Mouse (Mus musculus): ENCODE results near the gene Akr1a1. TPM values are rescaled to one million over a fixed set of nuclear protein-coding genes. Genes with fewer than 3 reads are reported as not detected.

The Akr1a1 gene
- total RNA-seq, 4 experiments from 2014 or later, result 403 to 423 (median 409) TPM

GRCm38 (mm10) chr4:116659474-116659873, 8.0 kb upstream of the Akr1a1 start:
- DNase-seq (ENCODE audit: low spot score in 2 of 2), result no peak

GRCm38 (mm10) chr4:116657971-116658370, 6.5 kb upstream of the Akr1a1 start:
- no peak for DNase-seq (ENCODE audit: low spot score in 2 of 2)

- no peak for DNase-seq (ENCODE audit: low spot score in 2 of 2)
These were observed 4.2 kb upstream of the Akr1a1 start for GRCm38 (mm10) chr4:116655658-116656057.

DNA sequence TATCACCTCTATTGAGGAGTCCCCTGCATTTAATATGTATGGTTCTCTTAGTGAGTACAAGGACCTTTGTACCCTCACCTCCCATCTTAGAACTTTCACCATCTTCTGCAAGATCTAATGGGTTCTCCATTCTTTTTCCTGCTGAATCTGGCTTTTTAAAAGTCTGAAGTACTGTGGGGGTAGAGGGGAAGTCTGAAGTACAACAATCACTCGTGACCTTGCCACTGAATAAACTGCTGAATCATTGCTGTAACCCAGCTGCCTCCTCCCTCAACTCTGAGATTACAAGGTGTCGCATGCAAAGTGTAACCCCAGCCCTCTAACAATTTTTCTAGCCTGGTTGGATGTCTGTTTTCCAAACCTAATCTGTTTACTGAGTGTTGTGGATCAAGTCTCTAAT, 3.6 kb upstream of the Akr1a1 start:
- DNase-seq (ENCODE audit: low spot score in 2 of 2), result no peak

GRCm38 (mm10) chr4:116653228-116653627, 1.7 kb upstream of the Akr1a1 start:
- DNase-seq (ENCODE audit: low spot score in 2 of 2), result no peak

GRCm38 (mm10) chr4:116651797-116652135, 286 bp upstream of the Akr1a1 start:
- DNase-seq (ENCODE audit: low spot score in 2 of 2), result no peak

DNA sequence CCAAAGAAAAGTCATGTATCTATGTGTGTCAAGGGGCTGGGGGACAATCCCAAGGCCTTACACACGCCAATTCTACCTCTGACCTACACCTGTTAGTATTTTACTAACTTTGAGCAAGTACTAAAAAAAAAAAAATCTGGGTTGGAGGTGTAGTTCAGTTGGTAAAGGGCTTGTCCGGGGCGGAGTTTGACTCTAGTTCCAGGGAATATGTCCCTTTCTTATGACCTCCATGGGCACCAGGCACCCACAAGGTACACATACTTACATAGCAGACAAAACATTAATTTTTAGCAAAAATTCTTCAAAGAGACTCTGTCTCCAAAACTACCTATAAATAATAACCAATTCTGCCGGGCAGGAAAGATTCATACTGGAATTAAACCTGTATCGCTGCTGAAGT, 1.1 kb downstream of the Akr1a1 start:
- DNase-seq (ENCODE audit: low spot score in 2 of 2), result no peak

GRCm38 (mm10) chr4:116649411-116649810, 2.1 kb downstream of the Akr1a1 start:
- DNase-seq (ENCODE audit: low spot score in 2 of 2), result no peak

DNA sequence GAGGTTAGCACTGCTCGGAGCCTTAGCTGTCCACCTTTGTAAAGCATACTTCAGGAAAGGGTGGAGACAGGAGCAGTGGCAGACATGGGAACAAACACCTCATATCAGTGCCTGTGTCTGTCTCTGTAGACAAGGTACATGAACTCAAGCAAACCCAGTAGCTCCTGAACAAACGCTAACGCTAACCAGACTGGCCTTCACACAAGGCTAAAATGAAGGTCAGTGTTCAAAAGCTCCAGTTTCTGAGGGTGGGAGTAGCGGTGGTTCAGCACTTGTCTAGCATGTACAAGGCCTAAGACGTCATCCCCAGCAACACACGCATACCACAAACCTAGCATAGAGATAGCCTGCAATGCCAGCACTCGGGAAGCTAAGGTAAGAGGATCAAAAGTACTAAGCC, 5.9 kb downstream of the Akr1a1 start:
- no peak for DNase-seq (ENCODE audit: low spot score in 2 of 2)

DNA sequence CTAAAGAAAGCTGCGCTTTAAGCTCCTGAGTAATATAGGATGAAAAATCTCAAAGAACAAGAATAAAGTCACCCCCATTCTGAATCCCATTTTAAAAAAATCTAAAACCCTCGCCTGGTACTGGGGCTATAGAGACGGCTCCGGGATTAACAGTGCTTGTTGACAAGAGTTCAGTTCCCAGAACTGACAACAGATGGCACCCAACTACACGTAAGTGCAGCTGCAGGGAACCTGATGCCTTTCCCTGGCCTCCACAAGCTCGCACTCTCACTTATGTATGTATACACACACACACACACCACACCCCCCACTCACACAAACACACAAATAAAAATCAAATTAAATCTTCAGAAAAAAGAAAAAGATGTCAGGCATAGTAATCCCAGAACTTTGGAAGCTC, 7.2 kb downstream of the Akr1a1 start:
- DNase-seq (ENCODE audit: low spot score in 2 of 2), result no peak

DNA sequence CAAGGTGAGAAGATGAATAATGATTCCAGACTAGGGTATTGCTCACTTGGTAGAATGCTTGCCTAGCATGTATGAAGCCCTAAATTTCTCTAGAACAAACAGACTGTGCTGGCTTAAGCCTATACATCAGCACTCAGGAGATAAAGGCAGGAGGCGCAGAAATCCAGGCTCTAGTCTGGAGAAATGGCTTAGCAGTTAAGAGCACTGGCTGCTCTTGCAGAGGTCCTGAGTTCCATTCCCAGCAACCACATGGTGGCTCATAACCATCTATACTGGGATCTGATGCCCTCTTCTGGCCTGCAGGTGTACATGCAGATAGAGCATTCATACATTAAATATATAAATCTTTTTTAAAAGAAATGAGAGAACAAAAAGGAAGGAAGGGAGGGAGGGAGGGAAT, 9.4 kb downstream of the Akr1a1 start:
- no peak for DNase-seq (ENCODE audit: low spot score in 2 of 2)

GRCm38 (mm10) chr4:116638821-116639220, 12.7 kb downstream of the Akr1a1 start:
- DNase-seq (ENCODE audit: low spot score in 2 of 2), result no peak

DNA sequence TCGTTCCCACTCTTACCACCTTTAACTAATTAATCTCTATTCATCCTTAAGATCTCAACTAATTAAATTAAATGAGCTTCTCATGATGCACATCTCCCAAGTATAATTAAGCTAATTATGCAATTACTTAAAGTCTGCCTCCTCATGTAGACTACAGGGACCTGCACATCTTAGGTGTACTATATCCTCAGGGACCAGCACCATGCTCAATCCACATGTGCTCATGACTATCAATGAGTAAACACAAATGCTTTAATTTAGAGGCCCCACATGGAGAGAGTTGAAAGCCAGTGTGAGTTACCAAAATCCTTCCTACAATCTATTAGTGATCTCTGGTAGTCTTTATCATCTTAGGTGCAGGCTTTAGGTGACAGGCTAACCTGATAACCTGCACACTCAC, 16.3 kb downstream of the Akr1a1 start:
- DNase-seq (ENCODE audit: low spot score in 2 of 2), result no peak

DNA sequence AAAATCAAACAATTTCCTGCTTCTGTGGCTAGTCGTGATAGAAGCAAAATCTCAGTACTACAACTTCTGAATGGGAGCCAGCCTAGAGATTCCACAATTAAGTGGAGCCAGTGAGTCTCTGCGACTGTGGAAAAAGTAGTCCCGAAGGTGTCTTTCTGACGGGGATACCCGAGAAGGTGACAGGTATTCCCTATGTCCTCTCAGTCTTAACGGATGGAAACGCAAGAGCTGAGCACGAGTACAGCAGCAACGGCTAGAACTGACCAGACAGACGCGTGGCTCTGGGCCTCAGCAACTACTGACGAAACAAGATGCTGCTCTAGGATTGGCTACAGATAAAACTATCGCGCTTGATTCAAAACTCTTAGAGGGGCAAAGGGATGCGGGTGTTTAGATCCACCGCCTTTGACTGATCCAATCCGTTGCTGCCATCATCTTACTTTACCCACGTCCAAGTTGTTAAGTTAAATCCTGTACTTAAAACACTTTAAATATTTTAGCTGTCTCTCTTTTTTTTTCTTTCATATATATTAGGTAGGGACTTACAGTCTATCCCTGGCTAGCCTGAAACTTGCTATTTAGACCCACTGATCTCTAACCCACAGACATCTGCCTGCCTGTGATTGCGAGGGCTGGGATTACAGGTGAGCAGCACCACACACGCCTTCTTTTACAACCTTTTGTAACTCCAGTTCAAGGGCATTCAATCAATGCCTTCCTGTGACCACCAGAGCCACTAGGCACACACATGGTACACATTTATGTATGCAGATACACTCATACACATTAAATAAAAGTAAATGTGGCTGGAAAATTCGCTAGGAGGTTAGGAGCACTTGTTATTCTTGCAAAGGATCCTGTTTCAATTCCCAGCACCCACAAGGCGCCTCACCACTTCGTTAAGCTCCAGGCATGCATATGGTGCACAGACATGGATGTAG, 23.5 kb downstream of the Akr1a1 start, which contains the start of gene Nasp:
TSS of gene Nasp (minus strand) at position 220 of the 941 bp plus-strand sequence.
- peak; percentile 82 to 83 for DNase-seq (ENCODE audit: low spot score in 2 of 2)

- peak; percentile 81 to 88 for DNase-seq (ENCODE audit: low spot score in 2 of 2)
These were observed 24.1 kb downstream of the Akr1a1 start for GRCm38 (mm10) chr4:116627359-116627716.

- DNase-seq (ENCODE audit: low spot score in 2 of 2), result peak; percentile 30 to 48
These were observed 24.7 kb downstream of the Akr1a1 start for GRCm38 (mm10) chr4:116626658-116627358.

DNA sequence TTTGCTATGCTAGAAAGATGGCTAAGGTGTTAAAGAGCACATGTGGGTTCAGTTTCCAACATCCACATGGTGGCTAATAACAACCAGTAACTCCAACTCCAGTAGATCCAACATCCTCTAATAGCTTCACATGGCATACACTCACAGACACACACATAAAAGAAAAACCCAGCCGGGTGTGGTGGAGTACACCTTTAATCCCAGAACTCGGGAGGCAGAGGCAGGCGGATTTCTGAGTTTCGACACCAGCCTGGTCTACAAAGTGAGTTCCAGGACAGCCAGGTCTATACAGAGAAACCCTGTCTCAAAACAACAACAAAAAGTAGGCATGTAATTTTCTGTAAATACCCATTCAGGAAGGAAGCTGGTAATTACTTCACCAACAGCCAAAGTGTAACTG, 26.6 kb downstream of the Akr1a1 start:
- DNase-seq (ENCODE audit: low spot score in 2 of 2), result no peak

DNA sequence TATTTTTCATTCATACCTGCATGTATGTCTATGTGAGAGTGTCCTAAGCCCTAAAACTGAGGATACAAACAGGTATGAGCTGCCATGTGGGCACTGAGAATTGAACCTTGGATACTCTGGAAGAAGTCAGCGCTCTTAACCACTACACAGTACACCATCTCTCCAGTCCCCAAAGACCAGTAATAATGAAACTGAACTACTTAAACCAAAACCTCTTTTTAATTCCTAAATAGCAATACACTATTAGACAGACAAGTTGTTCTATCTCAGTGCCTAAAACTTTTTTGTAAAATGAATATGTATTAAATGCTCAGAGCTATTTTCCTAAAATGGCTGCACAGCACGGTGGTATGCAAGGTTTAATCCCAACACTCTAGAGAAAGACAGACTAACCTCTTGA, 36.2 kb downstream of the Akr1a1 start:
- no peak for DNase-seq (ENCODE audit: low spot score in 2 of 2)

- no peak for DNase-seq (ENCODE audit: low spot score in 2 of 2)
These were observed 38.9 kb downstream of the Akr1a1 start for GRCm38 (mm10) chr4:116612621-116613020.

DNA sequence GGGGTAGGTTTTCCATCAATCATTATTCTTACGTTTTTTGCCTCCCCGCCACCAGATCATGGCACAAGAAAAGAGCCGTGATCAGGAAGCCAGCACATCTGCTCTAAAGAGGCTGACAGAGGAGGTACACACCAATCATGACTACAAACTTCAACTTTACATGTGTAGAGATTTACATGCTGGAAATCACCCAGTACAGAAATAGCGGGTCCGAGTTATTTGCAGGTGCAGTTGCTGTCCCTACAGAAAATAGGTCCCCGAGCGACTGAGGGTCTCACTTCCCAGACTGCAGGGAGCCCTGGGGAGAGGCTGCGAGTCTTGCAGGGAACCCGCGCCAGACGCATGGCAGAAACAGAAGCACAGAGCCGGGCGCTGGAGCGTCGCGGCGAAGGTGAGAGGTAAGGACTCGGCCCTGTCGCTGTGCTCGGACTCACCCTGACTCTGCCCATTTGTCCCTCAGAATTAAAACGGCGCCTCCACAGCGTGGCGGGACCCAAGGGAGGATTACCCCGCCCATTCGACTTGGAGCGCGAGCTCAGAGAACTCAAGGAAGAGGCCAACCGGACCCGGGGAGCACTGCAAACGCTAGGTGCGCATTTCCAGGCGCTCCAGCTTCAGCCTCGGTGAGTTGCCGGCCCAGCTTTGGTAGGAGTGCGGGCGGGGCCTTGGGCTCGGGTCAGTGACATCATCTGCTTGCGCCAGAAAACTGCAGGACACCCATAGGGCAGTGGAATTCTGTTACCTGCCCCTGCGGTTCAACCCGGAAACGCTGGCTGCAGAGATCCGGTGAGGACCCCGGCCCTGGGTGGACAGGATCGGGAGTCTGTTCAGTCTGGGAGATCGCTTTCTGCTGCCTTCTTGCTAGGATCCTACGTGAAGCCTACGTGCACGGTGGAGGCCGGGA, 54.2 kb downstream of the Akr1a1 start:
- peak; percentile 88 for DNase-seq (ENCODE audit: low spot score in 2 of 2)

DNA sequence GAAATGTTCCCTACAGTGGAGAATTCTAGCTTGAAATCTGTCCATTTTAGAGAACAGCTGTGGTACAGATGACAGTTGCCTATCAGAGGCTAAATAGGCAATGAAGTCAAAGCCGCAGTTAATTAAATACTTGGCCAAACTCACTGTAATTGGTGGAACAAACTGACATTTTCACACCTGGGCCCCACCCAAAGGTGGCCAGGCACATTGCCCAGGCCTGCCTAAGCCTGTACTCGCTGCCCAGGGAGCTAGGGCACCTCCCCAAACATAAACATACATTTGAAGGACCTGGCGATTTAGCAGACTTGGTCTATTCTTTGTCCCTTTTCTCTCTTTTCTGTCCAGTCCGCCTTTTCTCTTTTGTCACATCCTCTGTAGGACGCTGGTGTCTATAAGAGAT, 55.1 kb downstream of the Akr1a1 start, which contains the start of gene Ccdc17:
TSS of gene Ccdc17 (plus strand) at position 276 of the 400 bp plus-strand sequence.
- no peak for DNase-seq (ENCODE audit: low spot score in 2 of 2)

- no peak for DNase-seq (ENCODE audit: low spot score in 2 of 2)
These were observed 55.7 kb downstream of the Akr1a1 start for GRCm38 (mm10) chr4:116595793-116596192.
